Mouse (Mus musculus) spleen, postnatal 0 days (tissue): ENCODE measurements around the gene Gm29797. TPM values are rescaled to one million over a fixed set of nuclear protein-coding genes. Genes with fewer than 3 reads are reported as not detected.

Experiments used
- polyA plus RNA-seq: library from polyadenylated mRNA; unstranded; fragments of >200 nt; fragmentation: Nextera tagmentation; extraction: Ambion mirVana; gene quantifications from 2 replicates; pipeline ENCODE4 v1.2.1, GENCODE M21; 2015

Gene Gm29797
- not detected in 2 replicates for polyA plus RNA-seq

DNA sequence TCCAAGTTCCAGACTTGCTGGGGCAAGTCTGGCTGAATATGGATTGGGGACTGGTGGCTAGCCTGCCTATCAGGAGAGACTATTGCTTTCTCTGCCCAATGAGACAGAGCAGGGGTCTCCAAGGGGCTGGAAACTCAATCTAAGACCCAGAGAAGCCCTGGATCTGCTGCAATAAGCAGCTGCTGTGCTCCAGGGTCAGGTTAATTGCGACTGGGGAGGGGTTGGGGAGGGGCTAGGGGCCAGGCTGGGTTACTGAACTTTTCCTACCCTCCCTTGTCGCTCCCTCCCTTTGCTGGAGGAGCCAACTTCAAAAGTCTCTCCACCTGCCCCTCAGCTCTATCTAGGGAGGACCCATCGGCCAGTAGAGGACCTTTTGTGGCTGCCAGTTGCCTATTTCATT lies at the start of gene Gm29797:
TSS of gene Gm29797 (plus strand) at position 301 of the 400 bp plus-strand sequence.

DNA sequence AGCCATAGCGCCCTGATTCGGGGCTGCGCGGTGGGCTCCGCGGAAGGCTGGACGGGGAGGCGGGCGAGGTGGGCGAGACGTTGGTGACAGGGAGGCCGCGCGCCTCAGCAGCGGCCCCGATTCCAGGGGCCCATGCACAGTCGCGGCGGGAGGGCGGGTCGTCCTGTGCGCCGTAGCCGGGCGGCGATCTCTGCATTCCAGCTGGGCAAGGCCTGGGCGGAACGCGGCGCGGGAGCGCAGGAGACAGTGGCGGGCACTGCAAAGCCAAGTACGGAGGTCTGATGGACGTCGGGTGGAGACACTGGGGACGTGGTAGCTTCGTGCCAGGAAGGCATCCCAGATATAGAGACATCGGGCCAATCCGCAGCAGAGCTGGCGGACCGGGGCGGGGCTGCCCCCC lies 14.5 kb downstream of the Gm29797 start, which contains the start of gene Sox18:
TSS of gene Sox18 (minus strand) at position 315 of the 400 bp plus-strand sequence.

GRCm38 (mm10) chr2:181679951-181680715 lies 23.3 kb downstream of the Gm29797 start, which contains the start of gene Tcea2:
TSS of gene Tcea2 (plus strand) at chr2:181680310.

DNA sequence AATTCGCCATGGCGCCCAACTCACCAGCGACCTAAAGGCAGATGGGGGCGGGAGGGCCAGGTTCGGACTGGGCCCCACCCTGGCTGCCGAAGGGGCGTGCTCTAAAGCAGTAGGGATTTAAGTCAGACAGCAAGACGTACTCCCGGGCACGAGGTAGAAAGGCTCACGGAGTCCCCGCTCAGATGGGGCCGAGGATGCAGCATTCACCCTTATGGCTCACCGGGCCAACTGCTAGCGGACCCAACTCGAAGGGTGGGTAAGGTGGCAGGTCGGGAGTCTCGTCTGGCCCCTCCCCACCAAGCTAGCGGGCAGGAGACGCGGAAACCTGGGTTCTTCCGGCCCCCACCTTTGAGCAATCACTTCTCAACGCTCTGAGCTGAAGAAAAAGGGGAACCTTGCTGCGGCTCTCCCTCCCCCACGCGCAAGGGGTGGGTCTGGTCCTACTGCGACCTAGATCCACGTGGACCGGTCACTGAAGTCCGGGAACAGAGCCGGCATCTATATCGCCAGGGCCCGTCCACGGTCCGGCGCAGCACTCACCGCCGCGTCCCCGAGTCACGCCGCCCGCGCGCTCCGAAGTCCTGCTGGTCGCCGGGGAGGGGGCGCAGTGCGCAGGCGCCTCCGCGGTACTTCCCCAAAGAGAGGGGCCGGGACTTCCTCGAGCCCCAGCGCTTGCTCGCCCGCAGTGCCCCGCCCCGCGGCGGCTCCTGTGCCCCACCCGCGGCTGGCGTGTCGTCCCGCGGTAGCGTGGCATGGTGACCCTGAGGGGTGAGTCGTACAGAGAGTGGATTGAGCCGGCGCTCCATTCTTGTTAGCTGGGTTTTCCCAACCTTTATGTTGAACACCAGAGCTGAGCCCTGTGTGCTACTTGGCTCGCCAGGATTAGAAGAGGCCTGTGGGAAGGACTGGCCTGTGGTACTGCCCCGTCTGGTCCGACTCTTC lies 36.8 kb downstream of the Gm29797 start, which contains the start of gene Rgs19:
TSS of gene Rgs19 (minus strand) at position 639 of the 942 bp plus-strand sequence.

DNA sequence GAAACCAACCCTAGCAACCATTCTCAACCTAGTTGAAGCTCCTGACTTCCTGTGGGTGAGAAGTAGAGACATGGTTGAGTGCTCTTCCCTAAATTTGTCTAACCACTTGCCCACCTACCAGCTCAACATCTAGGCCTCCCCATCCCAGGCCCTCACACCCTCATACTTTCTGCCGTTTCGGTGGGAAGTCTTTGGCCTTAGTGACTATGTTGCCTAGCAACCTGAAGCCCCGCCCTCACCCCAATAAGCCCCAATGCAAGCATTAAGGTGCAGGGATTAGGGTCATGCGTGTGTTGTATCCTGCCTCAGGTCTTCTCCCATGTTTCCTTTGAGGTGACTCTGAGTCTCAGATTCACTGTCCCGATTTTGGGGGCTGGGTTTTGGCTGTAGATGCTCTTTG lies 41.4 kb downstream of the Gm29797 start, which contains the start of gene Lkaaear1:
TSS of gene Lkaaear1 (minus strand) at position 202 of the 400 bp plus-strand sequence.

Other genes with a start within 250 kb of the Gm29797 start
- 12.2 and 14.3 TPM in 2 replicates for gene Zbtb46, start 197.6 kb upstream of the Gm29797 start, polyA plus RNA-seq
- gene Abhd16b, start 163.8 kb upstream of the Gm29797 start, polyA plus RNA-seq: not detected in 2 replicates
- 90.7 and 93.3 TPM in 2 replicates for gene Tpd52l2, start 159.9 kb upstream of the Gm29797 start, polyA plus RNA-seq
- 33.9 and 40.6 TPM in 2 replicates for gene Dnajc5, start 136.5 kb upstream of the Gm29797 start, polyA plus RNA-seq
- 32.3 and 39.7 TPM in 2 replicates for gene Uckl1, start 72.1 kb upstream of the Gm29797 start, polyA plus RNA-seq
- gene Prpf6, start 65.2 kb upstream of the Gm29797 start, polyA plus RNA-seq: 27.6 and 28.9 TPM in 2 replicates
- gene Zfp512b, start 64.2 kb upstream of the Gm29797 start, polyA plus RNA-seq: 11.9 and 15.4 TPM in 2 replicates
- 2.8 and 4.7 TPM in 2 replicates for gene Samd10, start 57.8 kb upstream of the Gm29797 start, polyA plus RNA-seq
- gene Sox18, start 14.6 kb downstream of the Gm29797 start, polyA plus RNA-seq: 29.9 and 46.0 TPM in 2 replicates
- gene Tcea2, start 23.3 kb downstream of the Gm29797 start, polyA plus RNA-seq: 6.8 and 9.7 TPM in 2 replicates
- gene Rgs19, start 36.9 kb downstream of the Gm29797 start, polyA plus RNA-seq: 38.9 and 53.5 TPM in 2 replicates
- gene Lkaaear1, start 41.4 kb downstream of the Gm29797 start, polyA plus RNA-seq: not detected in 2 replicates
- 0.11 and 0.12 TPM in 2 replicates for gene Oprl1, start 58.0 kb downstream of the Gm29797 start, polyA plus RNA-seq
- gene Myt1, start 106.3 kb downstream of the Gm29797 start, polyA plus RNA-seq: not detected in 2 replicates
- gene Pcmtd2, start 180.8 kb downstream of the Gm29797 start, polyA plus RNA-seq: 22.4 and 25.3 TPM in 2 replicates
- gene Polr3k, start 207.3 kb downstream of the Gm29797 start, polyA plus RNA-seq: 36.8 and 38.4 TPM in 2 replicates